Mouse (Mus musculus) E14TG2a.4 (cell line): ENCODE results near the gene Etl4.
A peak's percentile ranks its signal among the peaks of the same experiment; 100 is the strongest.

Experiments used
- H3K27me3 ChIP-seq: 2 replicates; pipeline ENCODE4 v1.6.1; 2014; ENCODE audit warnings: low read length, control low read depth; ENCODE audit not compliant: insufficient read depth
- H3K36me3 ChIP-seq: 2 replicates; pipeline ENCODE4 v1.6.1; 2014; ENCODE audit warnings: low read length, control low read depth; ENCODE audit not compliant: insufficient read depth
- H3K4me1 ChIP-seq: replicated peaks from 2 replicates; pipeline ENCODE4 v1.6.1; 2014; ENCODE audit warnings: low read depth, low read length, control low read depth
- H3K4me3 ChIP-seq: replicated peaks from 2 replicates; pipeline ENCODE4 v1.5.1; 2014; ENCODE audit warnings: mild to moderate bottlenecking, low read length
- H3K9me3 ChIP-seq: 2 replicates; pipeline ENCODE4 v1.6.1; 2014; ENCODE audit warnings: low read length, control low read depth
- CTCF ChIP-seq: conservative IDR thresholded peaks from 2 replicates; pipeline ENCODE4 v1.5.1; 2014; ENCODE audit warnings: low read length
- NANOG ChIP-seq: IDR thresholded peaks from 2 replicates; pipeline ENCODE4 v1.6.1; 2014; ENCODE audit warnings: borderline replicate concordance, low read length, mixed read lengths
- POU5F1 ChIP-seq: IDR thresholded peaks from 2 replicates; pipeline ENCODE4 v1.6.1; 2014; ENCODE audit warnings: low read length, borderline replicate concordance

Etl4 gene

GRCm38 (mm10) chr2:20759045-20759662 is 849.6 kb downstream of the Etl4 start:
- Histone ChIP-seq H3K36me3 (peaks cover 72% of the 10 kb centered on the region), H3K4me3 (no peak overlapping the region), H3K27me3 (no peaks in the 10 kb centered on the region), H3K4me1 (peaks cover 31% of the 10 kb centered on the region), H3K9me3 (no peaks in the 10 kb centered on the region)
- TF ChIP-seq POU5F1 (no peak), CTCF (no peak), NANOG (no peak)

- TF ChIP-seq POU5F1, result no peak
- no peak for TF ChIP-seq NANOG
- no peak for TF ChIP-seq CTCF
- Histone ChIP-seq H3K9me3 (no peaks in the 10 kb centered on the region), H3K4me3 (no peak overlapping the region), H3K27me3 (no peaks in the 10 kb centered on the region), H3K4me1 (peaks cover 20% of the 10 kb centered on the region), H3K36me3 (peaks cover 85% of the 10 kb centered on the region)
These were observed 851.7 kb downstream of the Etl4 start for GRCm38 (mm10) chr2:20761320-20761719.

GRCm38 (mm10) chr2:20761751-20762150 is 852.2 kb downstream of the Etl4 start:
- peaks cover 89% of the 10 kb centered on the region for H3K36me3 ChIP-seq
- peaks cover 24% of the 10 kb centered on the region for H3K4me1 ChIP-seq
- no peaks in the 10 kb centered on the region for H3K27me3 ChIP-seq
- TF ChIP-seq CTCF, result no peak
- no peak for TF ChIP-seq NANOG
- TF ChIP-seq POU5F1, result no peak
- no peak overlapping the region for H3K4me3 ChIP-seq
- H3K9me3 ChIP-seq, result no peaks in the 10 kb centered on the region

- TF ChIP-seq CTCF, result no peak
- TF ChIP-seq NANOG, result no peak
- TF ChIP-seq POU5F1, result no peak
- H3K4me3 ChIP-seq, result no peak overlapping the region
- peaks cover 91% of the 10 kb centered on the region for H3K36me3 ChIP-seq
- H3K9me3 ChIP-seq, result no peaks in the 10 kb centered on the region
- H3K4me1 ChIP-seq, result peaks cover 43% of the 10 kb centered on the region
- no peaks in the 10 kb centered on the region for H3K27me3 ChIP-seq
These were observed 854.1 kb downstream of the Etl4 start for GRCm38 (mm10) chr2:20763511-20764212.

GRCm38 (mm10) chr2:20764566-20765090 is 855.0 kb downstream of the Etl4 start:
- Histone ChIP-seq H3K36me3 (peaks cover 88% of the 10 kb centered on the region), H3K27me3 (no peaks in the 10 kb centered on the region), H3K4me1 (peaks cover 48% of the 10 kb centered on the region), H3K9me3 (no peaks in the 10 kb centered on the region), H3K4me3 (no peak overlapping the region)
- TF ChIP-seq POU5F1 (no peak), CTCF (no peak), NANOG (no peak)

GRCm38 (mm10) chr2:20768681-20769080 is 859.1 kb downstream of the Etl4 start:
- Histone ChIP-seq H3K9me3 (no peaks in the 10 kb centered on the region), H3K4me3 (no peak overlapping the region), H3K27me3 (no peaks in the 10 kb centered on the region), H3K36me3 (peaks cover 90% of the 10 kb centered on the region), H3K4me1 (peaks cover 61% of the 10 kb centered on the region)
- TF ChIP-seq POU5F1 (no peak), CTCF (peak; percentile 71), NANOG (no peak)

- Histone ChIP-seq H3K9me3 (no peaks in the 10 kb centered on the region), H3K4me1 (peaks cover 73% of the 10 kb centered on the region), H3K4me3 (no peak overlapping the region), H3K27me3 (no peaks in the 10 kb centered on the region), H3K36me3 (peaks cover 92% of the 10 kb centered on the region)
- TF ChIP-seq CTCF (no peak), POU5F1 (no peak), NANOG (no peak)
These were observed 860.6 kb downstream of the Etl4 start for GRCm38 (mm10) chr2:20770171-20770570.

- H3K27me3 ChIP-seq, result no peaks in the 10 kb centered on the region
- H3K4me3 ChIP-seq, result no peak overlapping the region
- H3K9me3 ChIP-seq, result no peaks in the 10 kb centered on the region
- TF ChIP-seq NANOG (no peak), CTCF (no peak), POU5F1 (no peak)
- H3K36me3 ChIP-seq, result peaks cover 93% of the 10 kb centered on the region
- peaks cover 78% of the 10 kb centered on the region for H3K4me1 ChIP-seq
These were observed 864.9 kb downstream of the Etl4 start for GRCm38 (mm10) chr2:20774462-20774861.
